Mouse (Mus musculus): ENCODE data around the gene Trim65.

- no peak for TF ChIP-seq CTCF (IDR thresholded peaks at IDR 0.05; ENCODE audit: borderline replicate concordance, insufficient read depth, low read length)
- TF ChIP-seq POLR2A (IDR thresholded peaks at IDR 0.05; ENCODE audit: low read depth, low read length): no peak
Observed at GRCm38 (mm10) chr11:116111067-116111466, 19.9 kb downstream of the Trim65 start.
